Mouse (Mus musculus): Measurements from ENCODE around the gene Dgki.

Dgki gene

DNA sequence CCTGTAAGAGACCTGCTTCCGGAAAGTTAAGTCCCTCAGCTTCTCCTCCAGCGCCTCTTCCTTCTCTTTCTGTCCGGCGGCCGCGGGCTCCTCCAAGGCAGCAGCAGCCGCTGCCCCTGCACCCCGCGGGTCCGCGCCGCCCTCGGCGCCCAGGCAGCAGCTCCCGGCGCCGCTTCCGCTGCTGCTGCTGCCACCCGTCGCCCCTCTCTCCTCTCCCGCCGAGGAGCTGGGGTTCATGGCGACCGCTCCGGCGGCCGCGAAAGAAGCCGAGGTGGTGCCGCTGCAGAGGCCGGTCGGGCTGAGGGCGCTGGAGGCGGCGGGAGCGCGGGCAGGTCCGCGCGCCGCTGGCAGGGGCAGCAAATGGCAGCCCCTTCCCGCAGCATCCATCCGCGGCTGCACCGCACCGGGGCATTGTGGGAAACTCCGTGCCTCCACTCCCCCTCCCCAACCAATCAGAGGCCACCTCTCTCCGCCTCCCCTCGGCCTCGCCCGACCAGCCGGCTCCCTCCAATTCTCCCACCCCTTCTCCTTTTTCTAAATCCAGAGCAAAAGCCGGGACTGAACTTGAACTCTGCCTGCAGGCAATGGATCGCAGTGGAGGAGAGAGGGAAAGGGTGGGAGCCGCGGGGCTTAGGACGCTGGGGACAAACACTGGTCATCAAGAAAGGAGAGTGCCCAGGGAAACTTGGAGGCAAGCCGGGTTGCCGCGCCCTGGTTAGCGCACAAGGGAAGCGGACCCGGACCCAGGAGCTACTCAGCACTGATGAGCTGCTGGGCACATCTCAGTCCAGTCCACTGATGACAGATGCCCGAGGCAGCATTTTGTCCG is at the start of gene Dgki:
Gene Dgki (minus strand): TSS at position 623 of the 829 bp plus-strand sequence.
- peak; percentile 7 for DNase-seq

DNA sequence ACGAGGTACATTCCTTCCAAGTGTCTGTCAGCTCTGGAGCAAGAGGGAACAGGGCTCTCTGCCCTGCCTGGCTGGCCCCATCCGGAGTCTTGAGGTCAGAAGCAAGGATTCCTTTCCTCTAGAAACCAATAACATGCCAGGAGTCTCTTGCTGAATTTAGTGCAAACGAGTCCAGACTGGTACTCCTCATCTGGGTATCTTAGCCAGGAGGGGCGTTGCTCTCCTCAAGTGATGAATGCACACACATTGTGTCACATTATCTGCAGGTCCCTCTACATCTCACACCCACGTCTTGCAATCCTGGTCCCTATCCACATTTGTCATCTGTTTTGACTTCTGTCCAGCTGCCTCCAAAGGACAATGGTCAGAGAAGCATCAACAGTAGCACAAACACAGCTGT is 47.6 kb upstream of the Dgki start:
- DNase-seq = no peak

DNA sequence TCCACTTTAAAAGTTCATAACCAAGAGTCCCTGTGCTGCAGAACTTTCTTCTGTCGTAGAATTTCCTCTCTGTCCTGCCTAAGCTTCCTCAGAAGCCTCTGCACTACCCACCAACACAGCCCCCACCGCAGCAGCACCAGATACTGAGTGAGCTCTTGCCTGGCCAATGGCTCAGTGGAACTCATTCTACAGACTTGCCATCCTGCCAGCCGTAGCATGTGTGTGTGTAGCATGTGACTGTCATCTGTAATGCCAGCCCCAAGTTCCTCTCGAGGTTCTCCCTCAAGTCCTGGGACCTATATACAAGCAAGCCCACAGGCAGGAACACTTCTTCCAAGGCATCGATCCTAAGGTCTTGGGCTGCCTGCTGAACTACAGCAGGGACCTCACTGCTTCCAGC is 38.1 kb upstream of the Dgki start:
- DNase-seq = no peak

DNA sequence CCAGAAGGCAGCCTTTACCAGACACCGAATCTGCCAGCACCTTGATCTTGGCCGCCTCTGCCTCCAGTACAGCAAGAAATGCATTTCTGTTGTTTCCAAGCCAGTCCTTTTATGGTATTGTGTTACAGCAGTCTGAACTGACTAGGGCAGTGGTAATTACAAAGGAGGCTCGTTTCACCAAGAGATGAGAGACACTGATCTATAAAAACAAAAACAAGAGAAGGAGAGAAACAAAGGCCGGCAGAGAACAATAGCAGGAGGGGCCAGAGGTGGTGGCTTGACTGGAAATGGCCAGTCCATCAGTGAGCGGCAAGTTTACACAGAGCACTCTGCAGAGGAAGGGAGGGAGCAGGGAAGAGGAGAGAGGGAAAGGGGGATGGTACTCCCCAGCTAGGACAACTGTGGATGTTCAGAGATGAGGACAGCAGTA is 36.9 kb upstream of the Dgki start:
- DNase-seq = no peak

DNA sequence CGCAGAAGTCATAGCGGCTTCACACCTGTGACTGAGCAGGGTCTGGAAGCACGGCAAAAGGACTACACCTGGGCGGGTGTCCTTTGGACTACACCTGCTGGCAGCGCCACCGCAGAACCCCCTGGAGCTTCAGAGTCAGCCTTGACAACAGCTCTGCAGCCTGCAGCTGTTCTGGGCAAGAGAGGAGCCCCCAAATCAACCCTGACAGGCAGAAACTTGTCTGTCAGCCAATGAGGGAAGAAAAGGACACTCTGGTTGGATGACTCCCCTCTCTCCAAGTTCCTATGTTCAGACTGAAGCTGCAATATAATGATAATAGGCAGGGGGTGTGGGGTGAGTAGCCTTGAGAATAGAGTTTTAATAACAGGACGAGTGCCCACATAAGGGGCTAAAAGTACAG is 36.4 kb upstream of the Dgki start:
- DNase-seq = no peak

DNA sequence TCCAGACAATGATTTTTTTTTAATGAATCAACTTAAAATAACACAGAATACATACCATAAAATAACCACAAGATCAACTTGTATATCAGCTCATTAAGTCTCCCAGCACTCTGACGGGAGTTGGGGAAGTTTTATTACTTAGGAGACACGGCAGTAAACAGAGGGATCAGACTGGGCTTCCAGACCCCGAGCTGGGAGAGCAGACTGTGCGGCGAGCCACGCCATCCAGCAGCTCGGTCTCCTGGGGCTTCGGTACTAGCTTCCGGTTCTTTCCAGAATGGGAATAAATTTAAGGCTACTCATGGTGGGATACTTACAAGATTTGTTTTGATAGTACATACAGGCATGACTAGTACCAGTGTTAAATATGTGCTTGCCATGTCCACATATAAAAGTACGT is 32.9 kb upstream of the Dgki start:
- no peak for DNase-seq

DNA sequence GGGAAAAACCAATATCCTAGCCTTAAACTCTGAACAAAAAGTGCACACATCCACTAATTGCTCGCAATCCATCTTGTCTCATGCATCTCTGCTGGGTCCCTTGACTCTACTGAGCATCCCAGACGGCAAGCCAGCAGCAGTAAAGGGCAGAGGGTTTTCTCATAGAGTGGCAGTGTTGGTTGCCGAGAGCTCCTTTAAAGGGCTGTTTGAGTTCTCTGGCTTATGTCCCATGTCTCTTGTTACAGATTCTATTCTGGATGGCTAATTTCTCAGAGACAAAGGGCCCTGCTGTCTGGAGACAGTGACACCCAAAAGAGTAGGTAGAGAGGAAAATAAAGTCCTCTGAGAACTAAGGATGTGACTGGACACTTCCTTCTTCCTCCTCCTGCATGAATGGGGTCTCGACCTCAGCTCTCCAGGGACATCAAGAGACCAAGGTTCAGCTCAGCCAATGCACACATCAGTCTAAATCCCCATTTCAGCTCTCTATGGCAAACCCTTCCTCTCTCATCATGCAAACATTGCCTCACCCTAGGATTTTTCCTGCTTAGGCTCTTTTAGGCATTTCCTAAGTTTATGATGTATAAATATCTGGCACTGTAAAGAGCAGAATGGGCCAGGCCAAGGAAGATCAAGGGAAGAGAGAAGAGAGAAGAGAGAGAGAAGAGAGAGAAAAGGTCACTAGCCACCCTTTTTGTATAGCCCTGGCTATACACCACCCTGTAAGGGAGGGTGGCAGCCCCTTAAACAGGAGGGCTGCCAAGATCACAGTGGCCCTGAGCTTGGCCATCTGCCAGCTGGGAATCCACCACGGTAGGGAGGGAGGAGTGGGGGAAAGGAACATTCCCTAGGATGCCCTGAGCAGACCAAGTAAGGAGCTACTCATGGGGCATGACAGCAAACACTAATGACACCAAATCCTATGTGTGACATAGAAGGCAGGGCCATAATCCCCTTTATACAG is 30.2 kb upstream of the Dgki start:
- DNase-seq = peak; percentile 32

DNA sequence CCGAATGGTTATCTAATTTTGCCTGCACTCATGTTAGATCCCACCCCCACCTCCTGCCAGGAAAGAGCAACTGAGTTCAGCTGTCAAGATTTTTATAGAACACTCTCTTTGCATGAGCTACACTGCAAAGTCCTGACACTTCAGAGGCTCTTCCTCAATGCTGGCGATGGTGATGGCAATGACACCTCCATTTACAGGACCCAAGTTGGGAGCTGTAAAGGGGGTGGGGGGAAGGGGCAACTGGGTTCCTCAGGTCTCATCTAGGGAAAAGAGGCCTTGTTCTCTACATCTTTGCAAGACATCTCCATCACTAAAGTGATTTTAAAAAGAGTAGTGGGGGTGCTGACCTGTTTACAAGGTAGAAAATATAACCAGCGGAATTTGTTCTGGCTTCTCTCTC is 29.4 kb upstream of the Dgki start:
- no peak for DNase-seq

DNA sequence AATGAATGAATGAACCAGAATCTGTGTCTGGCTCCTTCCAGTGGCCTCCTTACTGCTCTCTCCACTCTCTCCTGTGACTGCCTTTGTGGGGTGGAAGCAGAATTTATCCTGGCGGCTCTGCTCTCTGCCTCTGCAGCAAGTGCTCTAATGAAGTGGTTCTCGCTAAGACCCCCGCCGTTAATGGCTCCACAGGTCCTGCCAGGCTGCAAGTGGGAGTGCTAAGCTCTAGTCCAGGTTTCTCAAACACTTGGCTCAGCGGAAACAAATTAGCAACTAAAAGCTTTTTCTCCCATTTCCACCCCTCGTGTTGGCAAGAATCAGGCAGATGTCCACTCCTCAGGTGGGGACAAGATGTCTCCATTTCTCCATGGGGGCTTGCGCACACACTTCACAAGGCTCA is 28.7 kb upstream of the Dgki start:
- no peak for DNase-seq

DNA sequence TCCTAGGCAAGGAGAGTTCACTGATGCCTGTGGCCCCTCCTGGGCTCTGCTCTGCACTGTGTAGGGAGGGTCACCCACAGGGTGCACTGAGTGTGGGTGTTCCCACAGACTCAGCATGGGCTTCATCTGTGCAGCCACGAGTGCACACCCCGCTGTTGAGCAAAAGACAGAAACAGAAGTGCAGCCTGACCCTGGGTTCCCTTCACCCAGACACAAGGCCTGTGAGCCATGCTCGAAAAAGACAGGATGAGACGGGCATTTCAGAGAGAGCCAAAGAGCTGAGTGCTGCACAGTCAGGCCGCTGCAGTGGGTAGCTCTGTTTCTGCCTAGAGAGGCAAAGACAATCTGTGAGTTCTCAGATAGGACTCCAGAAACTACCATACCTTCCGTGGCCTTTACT is 27.5 kb upstream of the Dgki start:
- DNase-seq = no peak

DNA sequence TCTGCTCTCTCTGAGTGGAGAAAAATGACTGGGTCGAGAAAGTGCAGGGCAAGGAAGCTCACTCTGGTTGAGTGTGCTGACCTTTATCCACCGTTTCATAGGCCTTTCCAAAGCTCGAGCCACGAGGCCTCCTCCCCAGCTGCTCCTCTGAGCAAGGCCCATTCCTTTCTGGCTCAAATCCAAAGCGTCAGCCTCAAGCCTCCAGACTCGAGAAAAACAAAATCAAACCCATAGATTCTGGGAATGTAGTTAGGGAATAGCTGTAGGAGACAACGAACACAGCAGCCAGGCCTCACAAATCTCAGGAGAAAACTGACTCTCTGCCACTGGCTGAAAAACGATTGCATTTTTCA is 26.6 kb upstream of the Dgki start:
- DNase-seq = peak; percentile 23

DNA sequence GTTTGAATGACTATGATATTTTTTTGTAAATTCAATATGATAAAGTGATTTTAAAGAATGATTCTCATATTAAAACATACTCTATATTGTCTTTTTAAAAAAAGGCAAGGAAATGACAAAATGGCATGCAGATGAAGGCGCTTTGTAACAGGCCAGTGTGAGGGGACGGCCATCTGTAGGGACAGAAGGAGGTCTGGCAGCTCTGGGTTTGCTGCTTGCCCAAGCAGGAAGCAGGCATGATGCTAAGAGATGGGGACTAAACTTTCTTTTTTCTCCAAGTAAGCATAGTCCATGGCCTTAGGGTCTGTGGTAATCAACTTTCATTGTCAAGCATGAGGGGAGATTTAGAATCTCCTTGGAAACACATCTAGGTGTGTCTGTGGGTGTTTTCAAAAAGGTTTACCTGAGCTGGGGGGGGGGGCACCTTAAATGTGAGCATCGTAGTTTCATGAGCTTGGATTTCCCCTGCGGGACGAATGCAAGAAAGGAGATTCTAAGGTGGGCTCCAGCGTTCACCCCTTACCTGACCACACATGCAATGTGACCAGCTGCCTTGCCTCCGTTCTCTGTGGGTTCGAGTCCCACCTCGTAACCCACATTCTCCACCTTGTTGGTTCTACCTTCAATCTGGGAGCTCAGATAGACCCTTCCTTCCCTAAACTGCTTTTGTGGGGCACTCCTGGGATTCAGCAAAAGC is 26.1 kb upstream of the Dgki start:
- no peak for DNase-seq

DNA sequence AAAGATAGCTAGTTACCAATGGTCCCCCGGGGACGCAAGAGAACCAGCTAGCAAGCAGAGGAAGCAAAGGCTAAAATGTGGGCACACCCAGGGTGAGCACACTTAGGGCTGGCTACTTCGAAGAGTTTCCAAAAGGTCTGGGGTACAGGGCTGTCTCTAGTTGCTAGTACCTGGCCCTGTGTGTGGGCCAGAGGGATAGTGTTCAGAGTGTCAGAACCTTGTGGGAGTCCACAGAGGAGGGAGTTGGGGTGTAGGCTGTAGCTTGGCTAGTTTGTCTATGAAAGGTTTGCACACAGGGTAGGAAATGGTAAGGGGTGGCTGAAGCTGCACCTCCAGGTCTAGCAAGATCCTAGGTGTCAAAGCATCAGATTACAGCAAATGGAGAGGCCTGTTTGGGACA is 25.1 kb upstream of the Dgki start:
- no peak for DNase-seq

DNA sequence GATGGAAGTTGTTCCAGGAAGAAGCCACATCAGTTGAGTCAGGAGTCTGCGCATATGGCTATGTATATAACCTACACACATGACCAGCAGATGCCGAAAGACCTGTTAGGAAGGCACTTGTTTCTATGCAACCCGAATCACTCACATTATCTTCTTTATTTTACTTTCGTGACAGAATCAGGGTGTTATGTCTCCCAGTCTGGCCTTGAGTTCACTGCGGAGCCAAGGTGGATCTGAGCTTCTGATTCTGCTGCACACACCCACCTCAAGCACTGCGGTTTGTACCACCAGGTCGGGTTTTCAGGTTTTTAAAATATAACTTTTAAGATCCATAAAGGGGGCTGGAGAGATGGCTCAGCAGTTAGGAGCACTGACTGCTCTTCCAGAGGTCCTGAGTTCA is 22.7 kb upstream of the Dgki start:
- DNase-seq = no peak

DNA sequence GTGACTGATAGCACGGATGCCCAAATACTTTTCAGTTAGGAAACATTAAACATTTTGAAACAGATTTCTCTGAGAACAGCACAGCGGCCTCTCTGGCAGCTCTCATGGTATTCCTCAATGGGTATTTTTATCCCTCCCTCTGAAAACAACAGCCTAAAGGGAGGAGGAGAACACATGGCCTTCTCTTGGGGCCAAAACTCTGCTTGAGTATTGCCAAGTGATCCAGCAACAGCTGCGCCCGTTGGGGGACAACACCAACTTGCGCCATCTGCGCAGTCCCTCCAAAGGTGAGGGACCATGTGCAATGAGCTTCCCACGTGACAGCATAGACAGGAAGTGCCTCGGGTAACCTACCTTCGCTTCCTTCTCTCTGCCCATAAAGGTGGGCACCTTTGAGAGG is 22.1 kb upstream of the Dgki start:
- peak; percentile 14 for DNase-seq

DNA sequence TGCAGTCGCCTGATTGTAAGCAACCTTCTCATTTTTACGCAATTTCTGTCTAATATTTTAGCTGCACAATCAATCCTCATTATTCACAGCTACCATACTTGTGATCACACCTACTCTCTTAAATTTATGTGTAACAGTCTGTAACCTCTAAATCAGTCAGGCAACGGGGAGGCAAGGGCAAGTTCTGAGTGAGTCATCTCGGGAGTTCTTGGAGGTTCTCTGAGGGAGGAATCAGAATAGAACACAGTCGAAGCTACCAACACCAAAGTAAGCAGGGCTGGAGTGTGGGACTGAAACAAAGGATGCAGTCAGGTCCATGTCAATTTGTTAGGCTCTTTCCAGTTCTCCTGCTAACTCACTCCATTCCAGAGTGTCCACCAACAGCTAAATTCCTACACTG is 17.9 kb upstream of the Dgki start:
- DNase-seq = no peak

DNA sequence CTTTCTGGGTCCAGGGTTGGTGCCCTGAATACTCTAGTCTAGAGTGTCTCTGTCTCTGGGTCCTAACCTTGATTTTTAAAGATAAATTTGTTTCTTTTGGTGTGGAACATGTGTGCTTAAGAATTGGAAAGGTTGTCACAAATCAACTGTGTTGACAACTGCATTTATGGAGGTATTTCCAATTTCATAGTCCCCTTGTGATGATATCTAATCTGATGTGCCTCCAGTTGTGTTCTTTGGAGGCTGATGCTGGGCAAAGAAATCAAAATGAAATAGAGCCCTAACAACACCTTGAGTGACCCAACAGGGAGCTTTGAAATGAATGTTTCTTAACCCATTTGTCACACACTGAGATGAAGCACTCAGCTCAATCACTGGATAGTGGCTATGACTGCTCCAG is 15.5 kb upstream of the Dgki start:
- no peak for DNase-seq

DNA sequence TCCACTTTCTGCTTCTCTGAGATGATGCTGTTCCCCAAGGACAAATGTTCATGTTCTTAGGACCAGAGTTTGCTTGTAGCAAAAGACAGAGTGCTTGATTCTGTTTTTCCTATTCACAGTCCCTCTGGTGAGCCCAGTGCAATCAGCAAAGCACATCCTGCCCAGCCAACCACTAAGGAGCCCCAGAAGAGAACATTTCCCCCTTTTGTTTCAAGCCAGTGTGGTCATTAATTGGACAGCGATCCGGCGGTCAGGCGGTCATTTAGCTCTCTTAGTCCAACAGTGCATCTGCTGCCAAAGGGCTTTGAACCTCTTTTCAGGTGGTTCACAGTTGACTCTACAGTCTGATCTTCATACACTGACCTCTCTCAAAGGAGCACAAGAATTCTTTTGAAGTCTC is 10.6 kb upstream of the Dgki start:
- DNase-seq = no peak

DNA sequence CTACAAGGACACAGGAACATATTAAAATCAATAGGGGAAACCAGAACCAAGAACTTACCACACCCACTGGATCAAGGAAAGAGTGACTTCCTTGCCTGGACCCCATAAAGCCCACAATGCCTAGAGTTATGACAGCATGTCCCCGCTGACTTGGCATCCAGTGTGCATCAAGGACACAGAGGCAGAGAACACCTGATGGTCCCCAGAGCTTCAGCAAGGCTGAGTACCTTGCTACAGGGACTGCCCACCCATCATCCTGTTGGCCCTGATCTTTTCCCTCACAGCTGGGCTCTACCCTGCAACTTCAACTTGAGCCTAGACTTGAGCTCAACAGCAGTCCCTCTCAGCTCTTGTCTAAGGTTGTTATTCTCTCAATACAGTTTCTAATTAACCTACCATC is 6.6 kb upstream of the Dgki start:
- DNase-seq = no peak

DNA sequence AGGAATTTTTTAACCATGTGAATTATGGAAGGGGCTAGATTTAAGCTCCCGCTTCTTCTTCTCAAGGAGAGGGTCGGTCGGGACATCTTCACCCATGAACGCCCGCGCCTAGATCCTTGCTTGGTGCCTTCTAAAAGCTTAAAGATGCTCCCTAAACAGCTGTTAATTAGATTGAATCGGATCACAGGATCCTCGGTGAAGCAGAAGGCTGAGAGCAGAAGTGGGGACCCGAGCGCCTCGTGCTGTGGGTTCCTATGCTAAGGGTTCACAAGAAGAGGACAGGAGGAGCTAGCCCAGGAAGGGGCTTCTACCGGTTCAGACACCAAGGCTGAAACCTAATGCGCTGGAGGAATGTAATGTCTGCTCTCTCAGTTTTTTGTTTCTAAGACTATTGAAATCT is 508 bp upstream of the Dgki start:
- DNase-seq = no peak

DNA sequence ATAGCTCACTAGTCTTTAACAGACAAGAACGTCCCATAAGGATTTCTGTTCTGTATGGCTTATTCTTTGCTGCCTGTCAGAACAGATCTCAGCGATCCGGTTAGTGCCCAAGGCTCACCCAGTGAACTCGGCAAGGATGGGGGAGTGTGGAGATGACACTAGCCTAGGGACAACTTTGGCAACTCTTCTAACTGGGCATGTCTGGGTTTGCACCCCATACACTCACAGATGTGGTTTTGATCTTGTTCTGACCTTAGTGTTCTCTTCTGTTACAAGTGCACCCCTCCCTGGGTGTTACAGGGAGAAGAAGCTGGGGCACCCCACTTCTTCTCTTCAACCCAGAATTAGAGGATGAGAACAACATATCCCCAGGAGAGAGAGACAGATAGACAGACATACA is 1.0 kb downstream of the Dgki start:
- DNase-seq = no peak

DNA sequence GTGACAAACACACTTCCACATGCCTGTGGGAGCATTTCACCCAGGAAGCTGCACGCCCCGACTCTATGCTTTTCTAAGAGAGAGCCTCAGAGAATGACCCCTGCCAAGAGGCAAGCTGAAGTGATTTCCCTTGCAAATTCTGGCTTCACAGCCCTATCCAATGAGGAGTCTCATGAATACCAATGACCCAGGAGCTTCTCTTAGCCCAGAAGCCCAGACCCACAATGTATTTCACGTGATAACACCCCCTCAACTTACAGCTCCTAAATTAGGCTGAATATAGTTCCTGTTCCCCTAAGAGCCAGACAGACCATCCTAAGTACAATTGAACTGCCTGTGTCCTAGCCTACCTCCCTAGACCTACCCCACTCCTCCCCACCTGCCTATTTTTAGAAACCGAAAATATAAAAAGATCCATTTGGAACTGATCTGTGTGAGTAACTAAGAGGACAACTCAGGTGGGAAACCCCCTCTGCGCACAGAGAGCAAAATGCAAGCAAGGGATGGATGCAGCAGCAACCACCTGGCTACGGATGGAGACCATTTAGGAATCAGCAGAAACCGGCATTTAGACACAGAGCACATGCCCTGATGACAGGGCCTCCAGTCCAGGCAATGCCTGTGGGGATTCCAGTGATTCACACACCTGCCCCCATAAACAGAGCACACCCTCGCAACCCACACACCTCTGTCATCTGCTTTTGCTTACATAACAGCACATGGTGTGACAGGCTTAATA is 2.1 kb downstream of the Dgki start:
- no peak for DNase-seq

DNA sequence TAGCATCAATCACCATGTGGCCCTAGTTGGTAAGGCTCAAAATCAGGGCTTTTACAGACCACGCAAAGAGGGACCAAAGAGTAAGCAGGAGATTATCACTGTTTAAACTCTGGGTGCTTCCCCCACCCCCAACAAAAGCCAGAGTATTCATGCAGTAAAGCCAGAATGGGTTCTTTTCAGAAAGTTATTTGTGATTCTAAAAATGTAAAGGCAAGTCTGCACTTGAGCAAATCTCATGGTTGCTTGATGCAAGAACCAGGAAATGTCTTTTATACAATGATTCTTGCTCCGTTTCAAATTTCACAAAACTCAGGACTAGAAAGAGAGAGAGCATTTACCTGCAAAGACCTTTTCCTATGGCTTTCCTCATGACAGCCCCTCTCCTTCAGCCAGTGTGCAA is 7.9 kb downstream of the Dgki start:
- DNase-seq = no peak
